Mouse (Mus musculus): Measurements from ENCODE around the gene Reep6.

Gene Reep6

DNA sequence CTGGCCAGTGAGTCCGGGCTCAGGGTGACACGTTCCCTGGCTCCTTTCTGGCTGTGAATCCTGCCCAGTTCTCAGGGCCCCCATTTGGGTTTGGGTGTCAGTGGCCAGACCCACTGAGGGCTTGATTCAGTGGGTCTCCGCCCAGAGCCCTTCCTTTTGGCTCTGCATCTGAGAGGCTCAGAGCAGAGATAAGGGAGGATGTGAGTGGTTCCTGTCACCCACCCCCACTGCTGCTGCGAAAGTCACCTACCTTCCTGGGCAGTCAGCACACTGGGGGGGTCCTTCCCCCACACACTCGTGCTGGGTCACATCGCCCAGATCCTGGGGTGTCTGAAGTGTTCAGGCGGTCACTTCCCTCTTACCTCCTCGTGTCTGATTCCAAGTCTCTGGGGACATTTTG, 23.0 kb downstream of the Reep6 start:
- DNase-seq (ENCODE audit: low spot score in 2 of 2): no peak

DNA sequence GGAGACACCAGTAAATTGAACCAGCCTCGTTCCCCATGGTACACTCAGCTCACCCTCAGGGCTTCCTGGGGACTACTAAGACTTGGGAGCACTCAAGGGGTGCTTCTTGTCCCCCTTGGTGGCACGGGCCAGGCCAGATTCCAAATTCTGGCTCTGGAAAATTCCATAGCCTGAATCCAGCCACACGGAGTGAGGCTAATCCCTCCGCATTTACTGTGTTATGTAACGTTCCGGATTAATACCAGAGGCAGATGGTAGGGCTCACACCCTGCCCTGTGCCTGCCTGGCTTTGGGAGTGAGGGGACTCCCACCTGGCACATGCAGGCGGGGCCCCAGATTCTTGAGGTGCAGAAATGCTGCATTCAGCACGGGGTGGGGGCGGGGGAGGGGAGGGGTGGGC, 25.7 kb downstream of the Reep6 start:
- DNase-seq (ENCODE audit: low spot score in 2 of 2): no peak

DNA sequence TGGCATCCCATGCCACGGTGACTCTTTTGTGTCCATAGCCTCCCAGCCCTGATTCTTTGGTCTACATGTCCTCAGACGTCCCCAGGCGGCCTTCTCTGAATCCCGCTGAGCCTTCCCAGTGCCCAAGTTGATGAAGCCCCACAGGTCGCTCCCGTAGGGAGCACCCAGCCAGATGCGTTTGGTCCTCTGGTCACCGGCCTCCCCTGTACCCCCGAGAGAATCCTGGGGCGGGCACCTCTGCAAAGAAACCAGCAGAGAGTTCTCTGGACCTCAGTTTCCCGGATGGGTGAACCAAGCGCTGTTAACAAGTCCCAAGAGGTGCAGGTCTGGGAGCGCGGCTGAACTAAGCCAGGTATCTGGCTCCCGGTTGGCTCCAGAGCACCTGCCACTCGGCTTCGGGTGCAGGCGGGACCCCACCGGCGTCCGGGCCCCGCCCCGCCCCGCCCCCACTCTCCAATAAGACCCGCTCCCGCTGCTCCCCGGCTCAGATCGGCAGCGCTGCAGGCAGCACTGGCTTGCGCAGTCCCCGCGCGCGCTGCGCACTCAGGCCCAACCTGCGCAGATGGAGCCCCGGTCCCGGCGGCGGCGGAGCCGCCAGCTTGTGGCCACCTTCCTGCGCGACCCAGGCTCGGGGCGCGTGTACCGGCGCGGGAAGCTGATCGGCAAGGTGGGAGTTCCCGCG, 26.4 kb downstream of the Reep6 start, which contains the start of gene Plk5:
TSS of gene Plk5 (plus strand) at position 459 of the 682 bp plus-strand sequence.
- DNase-seq (ENCODE audit: low spot score in 2 of 2): no peak

DNA sequence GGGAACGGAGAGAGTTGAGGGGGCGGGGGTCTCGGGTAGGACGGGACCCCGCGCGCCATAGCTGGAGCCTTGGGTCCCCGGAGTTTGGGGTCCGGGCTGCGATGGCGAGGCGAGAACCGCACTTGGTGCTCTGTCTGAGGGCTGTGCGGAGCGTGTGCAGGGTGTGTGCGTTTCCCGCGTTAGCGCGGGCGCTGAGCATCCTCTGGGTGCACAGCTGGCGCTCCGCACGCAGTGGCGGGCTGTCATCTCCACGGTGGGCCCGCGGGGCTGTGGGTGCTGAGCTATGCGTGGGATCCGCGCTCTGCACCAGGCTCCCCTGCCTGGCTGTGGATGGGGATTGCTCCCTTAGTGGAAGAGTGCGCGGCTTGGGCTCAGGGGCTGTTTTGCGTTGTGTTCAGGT, 27.0 kb downstream of the Reep6 start:
- DNase-seq (ENCODE audit: low spot score in 2 of 2): no peak

DNA sequence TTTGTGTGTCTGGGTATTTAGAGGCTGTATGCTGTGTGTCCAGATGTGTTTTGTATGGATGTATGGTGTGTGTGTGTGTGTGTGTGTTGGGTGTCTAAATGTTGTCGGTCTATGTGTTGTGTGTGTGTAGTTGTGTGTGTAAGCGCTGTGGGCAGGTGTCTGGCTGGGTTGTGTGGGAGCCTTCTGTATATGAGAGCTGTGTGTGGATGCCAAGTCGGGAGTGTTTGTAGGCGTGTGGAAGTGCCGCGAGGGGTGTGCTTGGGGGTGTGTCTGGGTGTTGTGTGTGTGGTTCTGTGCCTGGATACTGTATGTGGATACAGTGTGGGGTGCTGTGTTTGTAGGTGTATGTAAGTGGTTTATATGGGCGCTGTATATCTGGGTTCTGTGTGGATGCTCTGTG, 27.6 kb downstream of the Reep6 start:
- no peak for DNase-seq (ENCODE audit: low spot score in 2 of 2)

DNA sequence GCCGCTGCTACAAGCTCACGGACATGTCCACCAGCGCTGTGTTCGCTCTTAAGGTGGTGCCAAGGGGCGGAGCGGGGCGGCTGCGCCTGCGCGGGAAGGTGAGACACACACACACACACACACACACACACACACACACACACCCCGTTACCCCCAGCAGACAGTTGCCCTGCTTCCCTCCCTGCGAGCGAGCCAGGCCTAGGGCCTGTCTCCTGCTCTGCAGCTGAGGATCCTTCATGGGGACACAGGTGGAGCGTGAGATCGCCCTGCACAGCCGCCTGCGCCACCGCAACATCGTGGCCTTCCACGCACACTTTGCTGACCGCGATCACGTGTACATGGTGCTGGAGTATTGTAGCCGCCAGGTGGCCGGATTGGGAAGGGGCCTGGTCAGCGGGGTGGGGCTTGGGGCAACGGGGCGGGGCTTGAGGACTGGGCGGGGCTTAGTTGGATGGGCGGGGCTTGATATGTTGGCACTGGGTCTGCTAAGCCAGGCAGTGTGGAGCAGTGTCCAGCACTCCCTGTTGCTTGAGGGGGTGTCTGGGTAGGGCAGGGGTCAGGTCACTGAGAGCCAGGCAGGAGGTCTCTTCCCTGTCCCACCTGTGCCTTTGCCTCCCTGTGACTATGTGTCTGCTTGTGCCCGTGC, 28.4 kb downstream of the Reep6 start:
- no peak for DNase-seq (ENCODE audit: low spot score in 2 of 2)

DNA sequence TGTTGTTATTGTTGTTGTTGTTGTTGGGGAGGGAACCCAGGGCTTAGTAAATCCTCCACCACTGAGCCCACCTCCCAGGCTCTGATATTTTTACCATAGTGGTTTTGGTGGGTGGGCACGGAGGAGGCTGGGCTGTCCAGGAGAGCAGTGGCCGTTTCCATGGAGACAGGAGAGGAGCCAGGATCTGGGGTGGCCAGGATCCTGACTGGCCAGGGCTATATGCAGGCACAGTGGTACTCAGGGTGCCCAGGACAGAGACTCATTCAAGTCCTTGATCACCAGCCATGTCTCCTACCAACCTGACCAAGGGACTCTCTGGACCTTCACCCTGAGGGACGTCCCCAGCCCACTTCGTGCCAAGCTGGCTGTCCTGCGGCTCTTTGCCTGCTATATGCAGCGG, 34.0 kb downstream of the Reep6 start:
- DNase-seq (ENCODE audit: low spot score in 2 of 2): no peak

DNA sequence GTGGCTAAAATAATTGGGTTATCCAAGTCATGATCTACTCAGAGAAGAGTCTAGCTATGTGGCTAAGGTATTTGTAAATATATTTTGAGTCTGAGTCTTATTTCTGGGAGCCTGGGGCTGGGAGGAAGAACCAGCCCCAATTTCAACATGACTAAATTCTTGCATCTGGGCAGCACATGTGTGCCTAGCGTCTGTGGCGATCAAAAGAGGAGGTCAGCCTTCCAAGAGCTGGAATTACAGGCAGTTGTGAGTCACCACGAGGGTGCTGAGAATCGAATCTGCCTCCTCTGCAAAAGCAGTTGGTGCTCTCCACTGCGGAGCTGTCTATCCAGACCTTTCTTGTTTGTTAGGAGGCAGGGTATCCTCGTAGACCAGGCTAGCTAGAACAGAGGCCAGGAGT, 36.0 kb downstream of the Reep6 start:
- no peak for DNase-seq (ENCODE audit: low spot score in 2 of 2)

DNA sequence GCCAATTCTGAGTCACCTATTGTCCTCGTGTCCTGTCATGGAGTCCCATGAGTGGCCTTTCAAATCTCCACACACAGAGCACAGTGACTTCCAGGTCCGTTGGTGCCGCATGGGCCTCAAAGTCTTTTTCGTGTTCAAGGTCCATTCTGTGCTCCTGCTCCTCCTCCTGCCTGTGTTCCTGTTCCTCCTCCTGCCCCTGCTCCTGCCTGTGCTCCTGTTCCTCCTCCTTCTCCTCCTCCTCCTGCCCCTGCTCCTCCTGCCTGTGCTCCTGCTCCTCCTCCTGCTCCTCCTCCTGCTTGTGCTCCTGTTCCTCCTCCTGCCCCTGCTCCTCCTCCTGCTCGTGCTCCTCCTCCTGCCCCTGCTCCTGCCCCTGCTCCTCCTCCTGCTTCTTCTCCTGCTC, 38.2 kb downstream of the Reep6 start:
- no peak for DNase-seq (ENCODE audit: low spot score in 2 of 2)

DNA sequence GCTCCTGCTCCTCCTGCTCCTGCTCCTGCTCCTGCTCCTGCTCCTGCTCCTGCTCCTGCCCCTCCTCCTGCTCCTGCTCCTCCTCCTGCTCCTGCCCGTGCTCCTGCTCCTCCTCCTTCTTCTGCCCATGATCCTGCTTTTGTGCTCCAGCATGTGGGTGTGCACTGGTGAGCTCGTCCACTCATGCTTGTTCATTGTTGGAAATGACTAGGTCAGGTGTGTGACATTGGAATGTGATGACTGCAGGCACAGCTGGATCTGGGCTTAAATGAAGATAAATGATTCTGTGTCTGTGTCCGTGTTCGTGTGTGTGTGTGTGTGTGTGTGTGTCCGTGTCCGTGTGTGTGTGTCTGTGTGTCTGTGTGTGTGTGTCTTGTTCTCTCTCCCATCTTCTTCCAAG, 38.6 kb downstream of the Reep6 start:
- no peak for DNase-seq (ENCODE audit: low spot score in 2 of 2)

DNA sequence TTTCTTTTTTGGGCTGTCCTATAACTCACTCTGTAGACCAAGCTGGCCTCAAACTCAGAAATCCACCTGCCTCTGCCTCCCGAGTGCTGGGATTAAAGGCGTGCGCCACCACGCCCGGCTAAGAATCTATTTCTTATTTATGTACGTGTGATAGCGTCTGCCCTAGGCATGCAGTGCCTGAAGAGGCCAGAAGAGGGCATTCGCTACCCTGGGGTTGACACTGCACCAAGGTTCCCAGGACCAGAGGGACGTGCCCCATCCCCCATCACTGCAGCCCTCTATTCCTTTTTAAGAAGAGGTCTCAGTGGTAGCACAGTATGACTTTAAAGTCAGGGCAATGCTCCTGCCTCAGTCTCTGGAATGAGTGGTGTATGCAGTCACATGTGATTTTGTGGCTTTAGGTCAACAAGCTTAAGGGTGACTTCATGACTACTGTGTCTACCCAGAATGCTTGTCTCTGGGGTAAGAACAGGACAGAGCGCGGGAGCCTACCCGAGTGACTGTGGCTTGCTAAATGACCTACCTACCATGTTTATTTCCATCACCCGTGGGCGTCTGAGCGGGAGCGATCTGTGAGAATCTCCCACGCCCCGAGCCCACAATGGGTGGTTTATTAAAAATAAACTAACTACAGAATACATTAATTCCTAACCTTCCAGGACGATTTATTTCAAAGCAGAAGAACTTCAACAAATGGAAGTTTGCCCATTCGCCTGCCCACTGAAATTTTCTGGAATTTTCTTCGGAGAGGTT, 40.4 kb downstream of the Reep6 start:
- DNase-seq (ENCODE audit: low spot score in 2 of 2): no peak

DNA sequence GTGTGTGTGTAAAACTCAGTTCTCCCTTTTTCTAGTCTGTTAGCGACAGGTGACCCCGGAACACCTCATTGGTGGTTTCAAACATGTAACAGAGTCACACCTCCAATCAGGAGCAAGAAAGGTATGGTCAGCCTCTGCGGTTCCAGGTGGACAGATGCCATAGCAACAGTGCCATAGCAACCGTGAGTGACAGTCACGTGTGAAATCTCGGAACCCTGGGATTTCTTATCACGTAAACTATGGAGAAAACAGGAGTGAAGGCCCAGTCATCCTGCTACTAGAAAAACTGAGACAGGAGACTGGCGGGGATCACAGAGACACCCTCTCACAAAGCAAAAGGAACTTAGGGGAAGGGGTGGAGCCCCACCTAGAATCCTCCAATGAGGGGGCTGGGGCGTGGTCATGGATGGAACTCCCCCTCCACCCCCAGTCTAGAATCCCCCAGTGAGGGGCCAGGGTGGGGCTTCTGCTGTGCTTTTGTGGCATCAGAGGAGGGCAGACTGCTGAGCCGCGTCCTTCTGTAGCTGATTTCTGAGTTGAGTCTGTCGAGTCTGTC, 41.7 kb downstream of the Reep6 start:
- DNase-seq (ENCODE audit: low spot score in 2 of 2): peak in 1 of 2 experiments; percentile 48

DNA sequence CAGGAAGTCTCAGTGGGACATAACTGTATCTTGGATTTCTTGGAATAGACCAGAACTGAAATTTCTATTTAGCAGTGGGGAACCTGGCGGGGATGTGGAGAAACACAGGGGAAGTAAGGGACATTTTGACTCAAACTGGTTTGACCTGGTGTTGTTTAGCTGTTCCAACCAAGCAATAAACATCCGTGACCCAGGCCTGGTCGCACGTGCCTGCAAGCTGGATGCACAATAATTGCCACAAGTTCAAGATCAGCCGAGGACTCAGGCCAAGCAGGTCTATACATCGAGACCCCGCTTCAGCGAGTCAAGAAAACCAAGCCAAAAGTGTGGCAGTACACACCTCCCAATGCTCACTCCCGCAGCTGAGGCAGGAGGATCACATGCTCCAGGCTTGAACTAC, 42.2 kb downstream of the Reep6 start:
- no peak for DNase-seq (ENCODE audit: low spot score in 2 of 2)

DNA sequence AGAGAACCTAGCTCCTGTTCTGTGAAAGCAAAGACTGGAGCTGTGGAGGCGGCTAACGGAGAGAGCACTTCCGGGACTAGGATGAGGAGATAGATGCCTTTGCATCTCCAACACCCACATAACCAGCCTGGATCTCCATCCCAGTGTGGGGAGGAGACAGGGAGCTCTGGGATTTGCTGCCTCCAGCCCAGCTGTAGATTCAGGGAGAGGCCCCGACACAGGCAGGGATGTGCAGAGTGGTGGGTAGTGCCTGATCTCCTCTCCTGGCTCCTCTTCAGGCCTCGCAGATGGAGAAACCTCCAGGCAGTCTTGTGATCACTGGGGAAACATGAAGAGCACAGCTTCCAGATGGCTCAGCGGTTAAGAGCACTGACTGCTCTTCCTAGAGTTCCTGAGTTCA, 43.0 kb downstream of the Reep6 start:
- DNase-seq (ENCODE audit: low spot score in 2 of 2): no peak

DNA sequence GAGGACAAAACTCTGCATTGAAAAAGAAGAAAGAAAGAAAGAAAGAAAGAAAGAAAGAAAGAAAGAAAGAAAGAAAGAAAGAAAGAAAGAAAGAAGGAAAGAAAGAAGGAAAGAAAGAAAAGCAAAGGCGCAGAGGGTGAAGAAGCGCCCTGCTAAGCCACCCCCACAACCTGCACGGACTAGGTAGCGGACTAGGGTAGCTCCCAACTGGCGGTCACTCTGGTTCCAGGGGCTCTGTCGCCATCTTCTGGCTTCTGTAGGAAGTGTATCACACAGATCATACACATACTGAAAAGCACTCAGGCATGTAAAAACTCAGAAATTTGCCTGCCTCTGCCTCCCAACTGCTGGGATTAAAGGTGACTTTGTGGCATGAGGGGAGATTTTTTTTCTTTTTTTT, 44.3 kb downstream of the Reep6 start:
- DNase-seq (ENCODE audit: low spot score in 2 of 2): peak in 1 of 2 experiments; percentile 80

DNA sequence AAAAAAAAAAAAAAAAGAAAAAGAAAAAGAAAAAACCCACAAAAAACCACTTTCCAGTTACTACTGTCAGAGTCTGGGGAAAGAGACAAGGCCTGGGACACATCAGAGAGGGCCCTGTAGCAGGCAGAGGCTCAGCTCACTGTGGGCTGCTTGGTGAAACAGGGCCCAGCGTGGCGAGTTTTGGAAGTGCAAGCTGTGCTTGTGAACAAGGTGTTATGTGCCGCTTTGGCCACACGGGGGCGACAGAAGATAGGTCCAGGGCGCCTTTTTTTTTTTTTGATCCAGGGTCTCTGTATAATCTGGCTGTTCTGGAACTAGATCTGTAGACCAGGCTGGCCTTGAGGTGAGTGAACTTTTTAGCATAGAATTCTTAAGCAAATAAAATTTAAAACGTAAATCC, 46.4 kb downstream of the Reep6 start:
- DNase-seq (ENCODE audit: low spot score in 2 of 2): peak; percentile 93 to 96

DNA sequence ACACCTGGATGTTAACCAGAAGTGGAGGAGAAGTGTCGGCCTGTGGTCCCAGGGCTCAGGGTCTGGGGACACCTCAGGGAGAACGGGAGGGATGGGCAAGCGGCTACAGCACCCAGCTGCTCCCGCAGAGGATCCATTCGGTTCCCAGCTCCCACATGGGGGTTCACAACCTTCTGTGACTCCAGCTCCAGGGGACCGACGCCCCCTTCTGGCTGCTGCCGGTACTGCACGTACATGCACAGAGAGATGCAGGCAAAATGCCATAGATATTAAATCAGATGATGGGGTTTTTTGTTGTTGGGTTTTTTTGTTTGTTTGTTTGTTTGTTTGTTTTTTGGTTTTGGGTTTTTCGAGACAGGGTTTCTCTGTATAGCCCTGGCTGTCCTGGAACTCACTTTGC, 48.0 kb downstream of the Reep6 start:
- DNase-seq (ENCODE audit: low spot score in 2 of 2): peak in 1 of 2 experiments; percentile 61

DNA sequence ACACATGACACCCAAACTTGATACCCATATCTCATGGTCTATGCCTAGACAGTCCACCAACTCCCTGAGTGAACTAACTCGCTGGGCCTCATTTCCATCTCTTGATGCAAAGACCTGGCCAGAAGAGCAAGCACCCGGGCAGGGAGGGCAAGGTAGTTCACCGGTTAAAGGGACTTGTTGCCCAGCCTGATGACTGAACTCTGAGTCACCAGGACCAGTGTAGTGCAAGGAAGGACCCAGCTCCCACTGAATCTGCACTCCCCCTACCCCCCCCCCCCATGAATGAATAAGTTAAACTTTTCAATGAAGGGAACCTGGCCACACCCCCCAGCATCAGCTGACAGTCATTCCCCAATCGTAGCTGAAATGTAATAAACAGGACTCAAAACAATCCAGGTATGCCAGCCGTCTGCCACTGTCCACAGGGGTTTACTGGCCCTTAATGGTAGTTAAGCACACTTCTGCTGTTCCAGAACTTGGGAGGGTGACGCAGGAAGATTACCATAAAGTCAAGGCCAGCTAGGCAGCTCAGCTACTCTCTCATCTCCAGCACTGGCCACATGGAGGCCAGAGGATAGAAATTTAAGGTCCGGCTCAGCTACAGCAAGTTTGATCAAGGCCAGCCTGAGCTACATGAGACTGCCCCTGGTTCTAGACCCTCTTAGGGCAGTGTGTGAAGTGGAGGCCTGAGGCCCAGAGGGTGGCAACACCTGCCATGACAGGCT, 53.0 kb downstream of the Reep6 start:
- DNase-seq (ENCODE audit: low spot score in 2 of 2): no peak

DNA sequence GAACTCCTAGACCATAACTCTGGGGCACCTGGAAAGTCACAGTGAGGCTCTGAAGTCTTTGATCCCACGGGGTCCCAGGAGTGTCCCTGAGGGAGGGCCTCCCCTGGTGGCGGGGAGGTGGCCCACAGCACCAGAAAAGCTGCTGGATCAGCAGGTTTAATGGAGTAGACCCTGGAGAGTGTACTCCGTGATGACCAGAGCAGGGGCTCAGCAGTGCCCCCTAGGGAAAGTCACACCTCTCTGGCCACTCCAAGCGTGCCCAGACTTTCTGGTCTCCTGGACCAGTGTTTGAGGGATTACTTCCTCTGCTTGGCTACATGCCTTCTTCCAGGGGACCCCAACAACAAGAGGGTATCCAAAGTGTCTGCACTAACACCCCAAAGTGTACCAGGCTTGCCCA, 53.7 kb downstream of the Reep6 start:
- DNase-seq (ENCODE audit: low spot score in 2 of 2): no peak

DNA sequence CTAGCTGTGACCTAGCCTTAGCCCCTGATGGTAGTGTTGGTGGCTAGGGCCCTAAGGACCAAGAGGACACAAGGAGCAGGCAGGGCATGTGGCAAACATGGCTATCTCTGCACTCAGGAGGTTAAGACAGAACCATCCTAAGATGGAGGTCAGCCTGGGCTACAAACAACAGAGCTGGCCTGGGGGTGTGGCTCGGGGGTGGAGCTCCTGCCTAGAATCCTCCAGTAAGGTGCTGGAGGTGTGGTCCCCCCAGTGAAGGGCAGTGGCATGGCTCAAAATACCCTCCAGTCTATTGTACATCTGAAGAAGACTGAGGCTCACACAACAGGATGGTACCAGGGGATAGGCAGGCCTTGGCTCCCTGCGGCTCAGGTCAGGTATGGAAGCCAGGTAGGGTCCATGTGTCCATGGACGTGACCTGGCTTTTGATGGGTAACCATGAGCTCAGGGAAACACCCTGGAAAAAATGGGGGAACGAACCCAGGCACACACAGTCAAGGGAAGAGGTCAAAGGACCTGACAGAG, 54.4 kb downstream of the Reep6 start:
- no peak for DNase-seq (ENCODE audit: low spot score in 2 of 2)

DNA sequence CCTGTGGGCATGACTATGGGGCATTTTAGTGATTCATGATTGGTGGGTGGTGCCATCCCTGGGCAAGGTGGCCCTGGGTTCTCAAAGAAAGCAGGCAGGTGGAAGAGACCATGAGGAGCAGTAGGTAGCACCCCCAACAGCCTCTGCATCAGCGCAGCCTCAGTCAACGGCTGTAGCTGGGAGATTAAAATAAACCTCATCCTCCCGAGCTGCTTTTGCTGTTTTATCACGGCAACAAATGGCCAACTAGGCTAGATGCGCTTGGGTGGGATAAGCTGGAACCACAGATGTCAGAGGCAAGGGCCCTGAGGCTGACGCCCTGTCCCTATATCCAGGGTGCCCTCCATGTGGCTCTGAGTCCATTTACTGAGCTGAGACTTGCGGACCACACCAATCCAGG, 55.0 kb downstream of the Reep6 start:
- DNase-seq (ENCODE audit: low spot score in 2 of 2): no peak

DNA sequence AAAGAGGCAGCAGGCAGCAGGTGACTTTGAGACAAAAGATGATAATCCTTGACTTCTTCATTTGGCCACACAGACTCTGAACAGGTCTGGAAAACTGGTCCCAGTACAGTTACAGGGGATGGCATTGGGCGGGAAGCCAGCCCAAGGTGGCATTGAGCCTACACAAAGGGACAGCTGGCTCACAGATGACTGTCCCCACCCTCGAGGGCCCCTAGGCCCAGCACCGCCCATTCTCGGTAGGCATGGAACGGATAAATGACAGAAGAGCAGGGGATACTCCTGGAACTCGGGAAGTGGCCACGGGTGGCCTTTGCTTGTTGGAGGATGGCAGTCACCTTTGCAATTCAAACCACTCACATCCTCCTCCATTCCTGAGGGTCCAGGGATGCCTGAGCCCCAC, 55.6 kb downstream of the Reep6 start:
- peak in 1 of 2 experiments; percentile 71 for DNase-seq (ENCODE audit: low spot score in 2 of 2)

All from cerebellum, postnatal 4 days (tissue).